Mouse (Mus musculus) hindbrain, embryonic 16.5 days (tissue): ENCODE measurements around the gene Pla2g12b. TPM values are rescaled to one million over a fixed set of nuclear protein-coding genes. Genes with fewer than 3 reads are reported as not detected.

Experiments used
- ATAC-seq: fragments of 200-750 bp; cut with Nextera tagmentation; 2 replicates; pipeline ENCODE4 v1.8.0; 2017; ENCODE audit warnings: moderate TSS enrichment, moderate library complexity
- H3K27ac ChIP-seq: fragments of 300-500 bp; sonication (generic); 2 replicates; pipeline ENCODE4 v1.5.1; 2014; ENCODE audit warnings: low read depth, mild to moderate bottlenecking, control low read depth, low read length, moderate library complexity
- H3K27me3 ChIP-seq: fragments of 300-500 bp; sonication (generic); replicated peaks from 2 replicates; pipeline ENCODE4 v1.6.1; 2014; ENCODE audit warnings: low read length; ENCODE audit not compliant: control insufficient read depth, insufficient read depth
- H3K36me3 ChIP-seq: fragments of 300-500 bp; sonication (generic); 2 replicates; pipeline ENCODE4 v1.6.1; 2014; ENCODE audit warnings: mild to moderate bottlenecking, low read length, moderate library complexity, mixed read lengths; ENCODE audit not compliant: control insufficient read depth, insufficient read depth
- H3K4me1 ChIP-seq: fragments of 300-500 bp; sonication (generic); 2 replicates; pipeline ENCODE4 v1.6.1; 2014; ENCODE audit warnings: low read depth, low read length; ENCODE audit not compliant: control insufficient read depth, insufficient read depth
- H3K4me2 ChIP-seq: fragments of 300-500 bp; sonication (generic); 2 replicates; pipeline ENCODE4 v1.6.1; 2014; ENCODE audit warnings: mild to moderate bottlenecking, low read length, control low read depth, moderate library complexity
- H3K4me3 ChIP-seq: fragments of 300-500 bp; sonication (generic); 2 replicates; pipeline ENCODE4 v1.5.1; 2014; ENCODE audit warnings: mild to moderate bottlenecking, low read length, control low read depth, moderate library complexity
- H3K9ac ChIP-seq: fragments of 300-500 bp; sonication (generic); 2 replicates; pipeline ENCODE4 v1.6.1; 2014; ENCODE audit warnings: low read depth, mild to moderate bottlenecking, control low read depth, low read length, moderate library complexity
- H3K9me3 ChIP-seq: fragments of 300-500 bp; sonication (generic); 2 replicates; pipeline ENCODE4 v1.6.1; 2014; ENCODE audit warnings: mild to moderate bottlenecking, low read length, moderate library complexity; ENCODE audit not compliant: control insufficient read depth
- WGBS: fragments of 180-500 bp; shearing (Covaris S2); extraction: QIAGEN DNeasy Blood & Tissue Kit; methylation state at CpG from one replicate; pipeline ENCODE4 v1.1.7; 2014; 5-methylcytosine and 5-hydroxymethylcytosine counted together
- polyA plus RNA-seq: library from polyadenylated mRNA; unstranded; fragments of >200 nt; fragmentation: Nextera tagmentation; extraction: Ambion mirVana; gene quantifications from 2 replicates; pipeline ENCODE4 v1.2.1, GENCODE M21; 2015

The Pla2g12b gene
- polyA plus RNA-seq, 1 experiment from 2014 or later = not detected

GRCm38 (mm10) chr10:59429448-59430135 lies 26.1 kb downstream of the Pla2g12b start:
- Histone ChIP-seq H3K4me3 (no peak overlapping the region), H3K27ac (no peak overlapping the region), H3K27me3 (no peaks in the 10 kb centered on the region), H3K9ac (no peak overlapping the region), H3K9me3 (no peaks in the 10 kb centered on the region), H3K4me2 (no peak overlapping the region), H3K36me3 (no peaks in the 10 kb centered on the region), H3K4me1 (no peaks in the 10 kb centered on the region)
- ATAC-seq = no peak
- WGBS = 74% methylated on average over 16 of the region's 16 CpGs

DNA sequence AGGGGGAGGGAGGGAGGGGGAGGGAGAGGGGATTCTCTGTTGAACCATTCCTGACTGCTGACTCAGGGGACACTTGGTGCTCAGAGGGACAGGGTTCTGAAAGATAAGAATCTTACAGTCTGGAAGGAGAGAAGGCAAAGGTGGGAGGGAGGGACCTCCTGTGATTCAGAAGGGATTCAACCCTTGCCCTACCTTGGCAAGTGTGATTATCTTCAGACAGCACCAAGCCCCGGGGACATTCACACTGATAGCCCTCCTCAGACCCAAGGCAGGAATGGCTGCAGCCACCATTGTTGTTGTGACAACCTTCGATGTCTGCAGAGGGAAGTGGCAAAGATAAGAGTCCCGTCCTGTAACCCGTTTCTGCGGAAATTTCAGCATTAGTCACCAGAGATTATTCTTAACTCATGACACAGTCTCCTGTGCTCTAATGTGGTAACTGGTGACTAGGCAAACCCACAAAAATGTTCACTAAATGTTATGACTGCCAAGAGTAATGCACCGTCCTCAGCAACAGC lies 27.3 kb downstream of the Pla2g12b start:
- Histone ChIP-seq H3K4me3 (no peak overlapping the region), H3K9me3 (no peaks in the 10 kb centered on the region), H3K4me2 (no peak overlapping the region), H3K9ac (no peak overlapping the region), H3K27me3 (no peaks in the 10 kb centered on the region), H3K4me1 (no peaks in the 10 kb centered on the region), H3K27ac (no peak overlapping the region), H3K36me3 (no peaks in the 10 kb centered on the region)
- 60% methylated on average over 6 of the region's 6 CpGs for WGBS
- ATAC-seq = no peak

DNA sequence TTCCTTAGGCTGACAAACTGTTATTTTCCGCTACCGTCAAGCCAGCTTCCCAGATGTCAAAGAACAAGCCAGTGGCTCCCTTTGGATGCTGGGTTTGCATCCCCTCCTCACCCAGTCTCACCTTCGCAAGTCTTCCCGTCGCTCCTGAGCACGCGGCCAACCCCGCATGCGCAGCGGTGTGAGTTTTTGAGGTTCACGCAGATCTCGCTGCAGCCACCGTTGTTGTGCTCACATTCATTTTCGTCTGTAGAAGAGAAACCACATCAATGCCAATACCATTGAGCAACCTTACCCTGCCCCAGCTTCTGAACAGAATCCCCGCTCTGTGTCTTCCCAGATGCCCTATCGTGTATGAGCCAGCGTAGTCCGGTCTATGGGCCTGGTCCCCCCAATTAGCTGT lies 32.3 kb downstream of the Pla2g12b start:
- Histone ChIP-seq H3K4me3 (no peak overlapping the region), H3K9ac (no peak overlapping the region), H3K4me1 (no peaks in the 10 kb centered on the region; the same call in 1 of the 2 replicates), H3K27ac (no peak overlapping the region), H3K9me3 (no peaks in the 10 kb centered on the region), H3K4me2 (no peak overlapping the region), H3K36me3 (no peaks in the 10 kb centered on the region), H3K27me3 (no peaks in the 10 kb centered on the region)
- WGBS = 96% methylated on average over 18 of the region's 18 CpGs
- ATAC-seq = no peak

DNA sequence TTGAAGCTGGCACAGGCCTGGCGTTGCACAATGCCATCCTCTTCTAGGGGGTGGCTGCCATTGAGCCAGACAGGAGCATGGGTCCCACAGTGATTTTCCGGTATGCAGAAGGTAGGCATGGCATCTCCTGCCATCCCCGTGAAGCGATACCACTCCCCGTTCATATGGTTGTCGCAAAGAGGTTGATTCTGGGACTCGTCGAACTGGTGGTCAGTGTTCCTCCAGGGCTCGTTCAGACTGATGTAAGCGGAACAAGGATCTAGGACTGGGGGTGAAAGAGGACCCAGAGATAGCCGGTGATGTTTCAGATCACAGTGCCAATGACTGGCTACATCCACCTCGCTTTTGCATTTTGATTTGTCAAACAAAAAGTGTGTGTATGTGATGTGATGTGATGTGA lies 35.2 kb downstream of the Pla2g12b start:
- Histone ChIP-seq H3K4me2 (no peak overlapping the region), H3K36me3 (no peaks in the 10 kb centered on the region), H3K9me3 (no peaks in the 10 kb centered on the region), H3K9ac (no peak overlapping the region), H3K4me3 (no peak overlapping the region), H3K4me1 (no peaks in the 10 kb centered on the region; the same call in 1 of the 2 replicates), H3K27me3 (no peaks in the 10 kb centered on the region), H3K27ac (no peak overlapping the region)
- WGBS = 94% methylated on average over 12 of the region's 12 CpGs
- ATAC-seq = no peak

DNA sequence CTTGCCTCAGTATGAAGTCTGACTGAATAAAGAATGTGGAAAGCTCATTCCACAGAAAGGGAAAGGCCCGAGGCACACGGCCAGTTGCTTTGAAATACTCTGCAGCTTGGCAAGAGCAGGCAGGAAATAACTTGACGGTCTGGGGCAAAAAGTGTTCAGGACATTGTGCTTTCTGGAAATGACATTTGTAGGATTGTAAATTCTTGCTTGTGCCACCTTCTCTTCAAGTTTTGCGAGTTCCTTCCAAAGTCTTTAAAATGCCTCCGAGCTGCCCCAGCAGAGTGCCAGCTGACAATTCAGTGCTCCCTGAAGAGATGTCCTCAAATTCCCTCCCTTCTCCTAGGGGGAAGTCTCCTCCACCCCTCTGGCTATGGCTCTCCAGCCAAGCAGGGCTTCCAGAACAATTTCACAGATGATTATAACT lies 36.1 kb downstream of the Pla2g12b start:
- 38% methylated on average over 5 of the region's 5 CpGs for WGBS
- Histone ChIP-seq H3K9me3 (no peaks in the 10 kb centered on the region), H3K27me3 (no peaks in the 10 kb centered on the region), H3K4me2 (no peak overlapping the region), H3K36me3 (no peaks in the 10 kb centered on the region), H3K4me3 (no peak overlapping the region), H3K4me1 (no peaks in the 10 kb centered on the region; the same call in 1 of the 2 replicates), H3K27ac (no peak overlapping the region), H3K9ac (no peak overlapping the region)
- no peak for ATAC-seq

- ATAC-seq = no peak
- H3K27ac ChIP-seq = no peak overlapping the region
- H3K9ac ChIP-seq = no peak overlapping the region
- H3K4me3 ChIP-seq = no peak overlapping the region
- H3K27me3 ChIP-seq = no peaks in the 10 kb centered on the region
- H3K9me3 ChIP-seq = no peaks in the 10 kb centered on the region
- H3K4me2 ChIP-seq = no peak overlapping the region
- no peaks in the 10 kb centered on the region; the same call in 1 of the 2 replicates for H3K4me1 ChIP-seq
- 50% methylated on average over 6 of the region's 6 CpGs for WGBS
- no peaks in the 10 kb centered on the region for H3K36me3 ChIP-seq
These were observed 36.7 kb downstream of the Pla2g12b start for GRCm38 (mm10) chr10:59440177-59440576.

GRCm38 (mm10) chr10:59441735-59442134 lies 38.3 kb downstream of the Pla2g12b start, which contains the start of gene Oit3:
TSS of gene Oit3 (minus strand) at chr10:59441778.
- Histone ChIP-seq H3K4me2 (no peak within 1 kb of the TSS), H3K9me3 (no peaks in the 10 kb centered on the region), H3K4me1 (no peaks in the 10 kb centered on the region; the same call in 1 of the 2 replicates), H3K27me3 (no peaks in the 10 kb centered on the region), H3K4me3 (no peak within 1 kb of the TSS), H3K9ac (no peak within 1 kb of the TSS), H3K27ac (no peak within 1 kb of the TSS), H3K36me3 (no peaks in the 10 kb centered on the region)
- ATAC-seq = no peak
- WGBS = 85% methylated on average over 11 of the region's 11 CpGs

DNA sequence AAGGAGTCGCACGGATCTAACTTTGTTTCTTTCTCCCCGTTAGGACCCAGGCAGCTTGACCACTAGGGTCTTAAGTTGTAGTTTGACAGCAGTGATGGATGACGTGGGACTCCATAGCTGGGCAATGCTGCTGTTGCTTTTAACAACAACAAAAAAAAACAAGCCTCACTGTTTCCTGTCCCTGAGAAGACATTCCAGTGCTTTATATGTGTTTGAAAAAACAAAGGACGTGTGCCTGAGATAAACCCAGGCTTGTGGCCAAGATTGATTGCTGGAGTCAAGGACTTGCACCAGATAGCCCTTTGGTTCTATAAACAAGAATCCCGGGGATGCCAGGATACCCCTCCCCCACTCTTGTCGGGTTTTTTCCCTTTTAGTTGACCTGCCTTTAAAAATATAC lies 39.8 kb downstream of the Pla2g12b start:
- Histone ChIP-seq H3K27ac (no peak overlapping the region), H3K27me3 (no peaks in the 10 kb centered on the region), H3K36me3 (no peaks in the 10 kb centered on the region), H3K9me3 (no peaks in the 10 kb centered on the region), H3K4me2 (no peak overlapping the region), H3K9ac (no peak overlapping the region), H3K4me1 (no peaks in the 10 kb centered on the region; the same call in 1 of the 2 replicates), H3K4me3 (no peak overlapping the region)
- ATAC-seq = no peak
- 31% methylated on average over 7 of the region's 7 CpGs for WGBS

DNA sequence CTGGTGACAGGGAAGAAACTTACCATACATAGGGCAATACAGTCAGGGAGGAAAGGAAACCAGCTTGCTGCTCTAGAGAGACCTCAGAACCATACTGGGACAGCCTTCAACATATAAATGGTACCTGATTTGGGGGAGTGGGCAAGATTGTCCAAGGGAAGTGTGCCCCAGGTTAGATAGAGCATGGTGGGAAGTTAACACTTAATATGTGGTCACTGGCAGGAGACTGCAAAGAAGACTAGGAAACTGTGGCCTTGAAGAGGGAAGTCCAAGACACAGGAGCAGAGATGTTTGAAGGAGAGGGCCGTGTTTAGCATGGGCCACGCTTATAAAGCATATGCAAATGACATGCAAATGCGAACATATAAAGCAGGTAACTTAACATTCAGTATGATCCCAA lies 40.6 kb downstream of the Pla2g12b start:
- Histone ChIP-seq H3K9me3 (no peaks in the 10 kb centered on the region), H3K4me1 (no peaks in the 10 kb centered on the region; the same call in 1 of the 2 replicates), H3K27me3 (no peaks in the 10 kb centered on the region), H3K4me3 (no peak overlapping the region), H3K4me2 (no peak overlapping the region), H3K27ac (no peak overlapping the region), H3K9ac (no peak overlapping the region), H3K36me3 (no peaks in the 10 kb centered on the region)
- no peak for ATAC-seq
- 67% methylated on average over 3 of the region's 3 CpGs for WGBS
